Mouse (Mus musculus): Measurements from ENCODE around the gene Itpkb.

Gene Itpkb

GRCm38 (mm10) chr1:180343434-180344210 lies 13.3 kb downstream of the Itpkb start:
- no peak for DNase-seq (ENCODE audit: low read depth, low spot score)

- DNase-seq (ENCODE audit: low read depth, low spot score), result no peak
Observed at GRCm38 (mm10) chr1:180345098-180345497, 14.8 kb downstream of the Itpkb start.

DNA sequence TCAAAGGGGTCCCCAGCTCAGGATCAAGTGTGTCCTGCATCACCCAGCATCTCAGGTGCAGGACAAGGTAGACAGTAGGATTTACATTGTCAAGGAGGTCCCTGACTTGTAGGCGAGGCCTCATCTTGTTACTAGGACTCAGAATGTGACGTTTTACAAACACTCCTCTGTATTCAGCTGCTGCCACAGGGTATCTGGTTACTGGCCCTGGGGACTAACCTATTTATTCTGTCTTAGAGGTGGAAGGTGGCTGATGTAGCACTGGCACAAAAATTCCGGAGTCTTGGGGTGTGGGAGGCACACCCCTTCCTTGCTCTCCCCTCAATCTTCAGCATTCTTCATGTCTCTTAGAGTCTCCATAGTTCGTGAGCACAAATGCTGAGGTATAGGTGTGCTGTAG lies 16.8 kb downstream of the Itpkb start:
- no peak for DNase-seq (ENCODE audit: low read depth, low spot score)

GRCm38 (mm10) chr1:180347907-180348306 lies 17.6 kb downstream of the Itpkb start:
- DNase-seq (ENCODE audit: low read depth, low spot score), result no peak

- DNase-seq (ENCODE audit: low read depth, low spot score), result no peak
Observed at GRCm38 (mm10) chr1:180349090-180349489, 18.8 kb downstream of the Itpkb start.

DNA sequence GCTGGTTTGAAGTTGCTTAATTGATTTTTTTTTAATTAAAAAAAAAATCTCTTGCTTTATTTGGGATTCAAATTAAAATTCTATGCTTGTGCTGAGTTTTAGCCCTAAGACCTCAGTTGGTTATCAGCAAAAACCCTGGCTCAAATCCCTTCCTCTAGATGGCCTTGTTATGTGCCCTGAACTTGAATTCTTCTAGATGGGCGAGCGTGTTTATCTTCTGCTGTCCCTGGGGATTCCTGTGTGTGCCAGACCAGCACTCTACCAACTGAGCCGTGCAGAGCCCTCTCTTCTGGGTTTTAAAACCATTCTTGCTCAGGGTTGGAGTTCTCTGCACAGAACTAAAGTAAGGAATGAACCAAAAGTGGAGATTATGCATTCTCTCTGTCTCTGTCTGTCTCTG lies 22.0 kb downstream of the Itpkb start:
- DNase-seq (ENCODE audit: low read depth, low spot score), result no peak

GRCm38 (mm10) chr1:180354129-180354528 lies 23.8 kb downstream of the Itpkb start:
- no peak for DNase-seq (ENCODE audit: low read depth, low spot score)

DNA sequence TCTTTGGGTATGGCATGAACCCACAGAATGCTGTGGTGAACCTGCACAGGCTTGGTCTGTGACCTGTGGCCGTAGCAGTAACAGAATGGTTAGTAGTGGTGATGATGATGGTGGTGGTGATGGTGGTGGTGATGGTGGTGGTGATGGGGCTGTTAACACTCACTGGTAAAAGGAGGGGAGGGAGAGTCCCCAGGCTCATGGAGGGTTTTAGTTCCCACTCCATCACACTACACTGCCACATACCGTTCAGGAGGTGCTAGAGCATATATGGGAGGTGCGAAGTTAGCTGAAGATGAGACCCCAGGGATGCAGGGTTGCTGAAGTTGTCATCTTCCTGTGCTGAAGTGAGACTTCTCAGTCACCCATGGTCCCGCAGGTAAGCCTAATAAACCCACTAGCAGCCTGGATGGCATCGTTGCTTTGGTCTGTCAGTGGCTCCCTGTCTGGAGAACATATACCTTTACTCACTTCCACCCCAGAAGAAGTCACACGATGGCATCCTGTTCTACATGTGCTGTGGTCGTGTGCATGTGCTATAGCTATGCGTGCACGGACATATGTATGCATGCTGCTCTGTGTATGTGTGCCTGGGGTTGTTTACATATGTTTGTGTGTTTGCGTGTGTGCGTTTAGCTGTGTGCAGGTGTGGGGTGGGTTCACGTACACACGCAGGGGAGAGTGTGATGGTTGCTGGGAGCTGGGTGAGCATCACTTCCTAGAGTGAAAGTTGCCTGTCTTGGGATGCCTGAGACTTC lies 24.9 kb downstream of the Itpkb start:
- DNase-seq (ENCODE audit: low read depth, low spot score), result no peak

- no peak for DNase-seq (ENCODE audit: low read depth, low spot score)
Observed at GRCm38 (mm10) chr1:180356176-180356575, 25.9 kb downstream of the Itpkb start.

- no peak for DNase-seq (ENCODE audit: low read depth, low spot score)
Observed at GRCm38 (mm10) chr1:180356857-180357256, 26.6 kb downstream of the Itpkb start.

DNA sequence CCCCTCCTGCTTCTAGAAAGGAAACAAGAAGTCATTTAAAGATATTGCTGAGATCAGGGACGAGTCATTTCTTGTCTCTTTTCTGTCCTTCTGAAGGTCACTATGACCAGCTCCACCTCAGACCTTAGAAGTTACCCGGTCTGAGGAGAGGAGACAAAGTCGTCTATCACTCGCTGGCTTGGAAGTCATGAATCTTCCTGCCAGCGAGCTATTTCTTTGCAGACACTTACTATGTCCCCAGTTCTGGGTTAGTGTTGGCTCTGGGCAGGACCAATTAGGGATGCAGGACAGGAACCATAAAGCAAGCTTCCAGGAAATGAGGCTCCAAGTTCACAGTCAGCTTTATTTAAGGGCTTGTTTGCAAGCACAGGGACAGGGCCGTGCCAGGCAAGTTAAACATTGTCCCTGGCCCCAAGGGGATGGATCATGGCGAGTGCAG lies 27.6 kb downstream of the Itpkb start:
- DNase-seq (ENCODE audit: low read depth, low spot score), result no peak

- no peak for DNase-seq (ENCODE audit: low read depth, low spot score)
Observed at GRCm38 (mm10) chr1:180358466-180358865, 28.2 kb downstream of the Itpkb start.

DNA sequence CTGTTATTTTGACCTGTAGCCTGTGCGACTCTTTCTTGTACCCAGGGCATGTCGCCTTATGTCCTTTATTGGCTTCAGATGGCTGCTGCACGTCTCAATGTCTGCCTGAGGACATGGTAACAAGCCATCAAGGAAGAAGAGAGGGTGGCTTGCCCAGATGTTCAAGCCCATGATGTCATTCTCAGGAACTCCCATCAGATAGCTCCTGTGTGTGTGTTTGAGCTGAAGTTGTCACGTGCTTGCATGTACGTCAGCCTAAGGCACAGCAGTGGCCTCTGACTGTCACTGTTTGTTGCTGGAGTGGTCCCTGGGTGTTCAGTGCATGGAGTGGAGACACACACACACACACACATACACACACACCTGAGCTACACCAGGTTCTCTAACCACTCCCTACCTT lies 29.0 kb downstream of the Itpkb start:
- no peak for DNase-seq (ENCODE audit: low read depth, low spot score)

DNA sequence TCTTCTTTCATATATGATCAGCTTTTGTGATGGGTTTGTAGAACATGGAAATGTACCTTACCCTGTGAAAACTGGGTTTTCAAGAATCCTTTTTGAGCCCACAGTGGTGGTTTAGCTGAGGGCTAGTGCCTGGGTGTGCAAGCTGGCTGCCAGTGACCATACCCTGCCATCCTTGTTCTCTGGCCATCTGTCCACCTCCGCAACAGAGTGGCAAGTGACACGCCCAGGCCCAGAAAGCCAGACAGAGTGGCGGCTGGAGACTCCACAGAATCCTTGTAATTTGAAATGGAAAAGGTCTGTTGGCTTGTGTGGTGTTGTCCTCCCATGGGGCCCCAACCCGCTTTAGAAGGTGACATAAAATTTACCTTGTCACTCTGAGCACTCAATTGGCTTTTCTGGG lies 31.9 kb downstream of the Itpkb start:
- no peak for DNase-seq (ENCODE audit: low read depth, low spot score)

GRCm38 (mm10) chr1:180362844-180363243 lies 32.6 kb downstream of the Itpkb start:
- no peak for DNase-seq (ENCODE audit: low read depth, low spot score)

- DNase-seq (ENCODE audit: low read depth, low spot score), result no peak
Observed at GRCm38 (mm10) chr1:180363317-180363716, 33.0 kb downstream of the Itpkb start.

- no peak for DNase-seq (ENCODE audit: low read depth, low spot score)
Observed at GRCm38 (mm10) chr1:180364005-180364404, 33.7 kb downstream of the Itpkb start.

DNA sequence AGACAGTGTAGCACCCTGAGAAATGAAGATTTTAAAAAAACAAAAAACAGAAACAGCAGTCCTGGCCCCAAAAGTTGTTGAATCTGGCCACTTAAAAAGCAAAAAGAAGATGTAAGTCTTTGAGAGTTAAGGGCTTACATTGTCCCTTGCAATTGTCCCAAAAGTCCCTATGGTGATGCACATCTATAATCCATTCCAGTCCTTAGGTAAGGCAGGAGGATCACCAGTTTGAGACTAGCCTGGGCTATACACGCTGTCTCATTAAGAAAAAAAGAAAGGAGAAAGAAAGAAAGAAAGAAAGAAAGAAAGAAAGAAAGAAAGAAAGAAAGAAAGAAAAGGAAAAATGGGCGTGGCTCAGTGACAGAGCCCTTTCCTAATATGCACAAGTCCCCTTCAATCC lies 34.4 kb downstream of the Itpkb start:
- DNase-seq (ENCODE audit: low read depth, low spot score), result no peak

GRCm38 (mm10) chr1:180365180-180365810 lies 35.0 kb downstream of the Itpkb start:
- DNase-seq (ENCODE audit: low read depth, low spot score), result peak; percentile 89

DNA sequence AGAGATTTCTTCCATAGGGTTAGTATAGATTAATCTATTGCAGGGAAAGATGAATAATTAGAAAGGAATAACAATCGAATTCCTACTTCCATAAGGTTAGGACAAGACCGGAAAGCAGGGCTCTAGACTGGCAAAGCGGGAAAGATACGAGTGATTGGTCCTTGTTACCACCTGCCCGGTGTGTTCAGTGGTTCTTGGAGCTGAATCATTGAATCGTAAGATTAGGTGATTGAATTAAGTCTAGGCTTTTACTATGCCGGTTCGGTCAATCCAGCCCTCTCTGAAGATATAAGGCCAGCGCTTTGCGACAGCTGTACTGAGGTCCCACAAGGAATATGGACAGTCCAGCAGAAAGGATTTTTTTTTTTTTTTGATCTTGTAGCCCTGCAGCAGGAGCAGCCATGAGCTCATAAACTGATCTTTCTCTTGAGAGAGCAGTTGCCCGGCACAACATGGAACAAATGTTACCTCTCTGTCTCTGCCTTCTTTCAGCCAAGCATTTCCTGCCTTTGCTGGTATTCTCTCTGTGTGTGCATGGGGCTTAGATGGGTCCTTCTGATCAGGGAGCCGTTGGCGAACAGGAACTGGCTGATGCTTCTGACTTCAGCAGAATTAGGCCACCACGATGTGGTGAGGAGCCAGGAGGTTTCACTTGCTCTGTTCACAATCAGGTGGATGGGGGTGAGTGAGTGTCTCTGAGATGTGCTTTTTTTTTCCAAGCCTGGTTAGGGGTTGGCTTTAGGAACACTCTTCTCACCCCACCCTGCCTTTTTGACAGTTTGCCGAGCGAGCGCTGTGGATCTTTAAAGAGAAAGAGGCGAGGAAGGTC lies 35.9 kb downstream of the Itpkb start:
- DNase-seq (ENCODE audit: low read depth, low spot score), result no peak

DNA sequence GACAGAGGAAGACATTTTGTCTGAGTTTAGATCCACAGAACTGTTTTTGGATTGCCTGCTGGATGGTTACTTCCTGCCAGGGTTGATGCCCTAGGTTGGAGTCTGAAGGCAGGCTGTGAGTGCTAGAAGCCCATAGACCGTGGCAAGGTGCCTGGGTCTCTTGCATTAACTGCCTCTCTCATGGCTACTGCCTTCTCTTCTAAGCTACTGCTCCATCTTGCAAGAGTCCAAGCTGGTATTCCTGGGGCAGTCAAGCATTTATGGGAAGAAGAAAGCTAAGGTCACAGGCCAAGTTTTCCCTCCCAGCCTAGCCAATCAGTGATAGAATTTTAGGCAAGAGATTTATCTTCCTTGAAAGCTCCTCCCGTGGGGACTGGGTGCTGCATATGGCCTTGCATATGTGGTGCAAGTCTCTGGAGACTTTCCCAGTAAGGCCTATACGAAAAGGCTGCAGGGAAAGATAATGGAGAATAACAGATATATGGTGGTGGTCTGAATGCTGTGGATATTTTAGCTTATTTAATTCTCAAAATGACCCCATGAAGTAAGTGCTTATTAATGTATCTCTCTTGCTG lies 36.8 kb downstream of the Itpkb start:
- DNase-seq (ENCODE audit: low read depth, low spot score), result no peak

All from forelimb bud, embryonic 11.5 days (tissue).